ENCODE assay signal across 9 mouse cellular contexts in the genomic region with DNA sequence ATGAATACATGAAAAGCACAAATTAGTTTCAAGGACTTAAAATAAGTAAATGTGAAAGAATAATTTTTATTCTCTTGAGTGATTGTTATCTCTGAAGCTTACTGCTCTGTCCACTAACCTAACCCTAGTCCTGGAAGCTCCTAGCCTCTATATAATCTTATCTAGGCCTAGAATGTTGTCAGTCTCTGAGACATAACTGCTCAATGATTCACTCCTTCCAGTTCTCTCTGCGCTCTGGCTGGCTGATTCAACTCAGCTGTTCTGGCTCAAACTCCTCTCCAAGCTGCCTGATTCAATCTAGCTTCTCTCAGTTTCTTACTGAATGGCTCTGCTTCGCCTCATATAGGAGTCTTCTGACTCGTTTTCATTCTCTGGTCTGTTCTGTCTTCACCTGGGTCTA.
"Had no signal": no experiment of that assay in that cellular context is flagged by ENCODE, and none has a peak within 500 bp of the region (broad histone marks: within the 10 kb centered on the region; RNA-seq: fewer than 3 reads in every experiment).

No protein-coding gene starts in this region.

- H3K27ac ChIP-seq: limb, embryonic 15.5 days; liver, embryonic 13.5 days; neural tube, embryonic 12.5 days; stomach, postnatal 0 days had no signal

- H3K36me3 ChIP-seq: limb, embryonic 15.5 days; liver, embryonic 13.5 days; neural tube, embryonic 12.5 days had no signal

- H3K4me1 ChIP-seq: liver, embryonic 13.5 days had no signal

- H3K9ac ChIP-seq: limb, embryonic 15.5 days; liver, embryonic 13.5 days; liver, postnatal 0 days; neural tube, embryonic 12.5 days had no signal

- H3K4me3 ChIP-seq: limb, embryonic 15.5 days; liver, embryonic 13.5 days; neural tube, embryonic 12.5 days had no signal

- H3K27me3 ChIP-seq: limb, embryonic 15.5 days; liver, embryonic 13.5 days; neural tube, embryonic 12.5 days had no signal

- H3K9me3 ChIP-seq: limb, embryonic 15.5 days; liver, embryonic 13.5 days; neural tube, embryonic 12.5 days had no signal

- ATAC-seq: liver, postnatal 0 days had no signal

- H3K4me2 ChIP-seq: limb, embryonic 15.5 days; liver, embryonic 13.5 days; neural tube, embryonic 12.5 days had no signal

- DNase-seq: kidney, postnatal 25 days; liver, embryonic 13.5 days; liver, postnatal 0 days; lung, postnatal 36 days; midbrain, embryonic 14.5 days; thymus, postnatal 4 days had no signal
